Mouse (Mus musculus) kidney, adult 8-10 months (tissue): ENCODE measurements around the gene Dyrk1a.

Experiments
- DNase-seq, 2 experiments: peaks; one replicate each; pipeline ENCODE4 v3.0.0; 2022

The Dyrk1a gene

GRCm38 (mm10) chr16:94591536-94591935 lies 21.7 kb downstream of the Dyrk1a start:
- no peak for DNase-seq

- DNase-seq, result no peak
Observed at GRCm38 (mm10) chr16:94596633-94597032, 26.8 kb downstream of the Dyrk1a start.

GRCm38 (mm10) chr16:94597640-94598039 lies 27.8 kb downstream of the Dyrk1a start:
- DNase-seq, result no peak

GRCm38 (mm10) chr16:94599977-94600724 lies 30.3 kb downstream of the Dyrk1a start:
- no peak for DNase-seq

- no peak for DNase-seq
Observed at GRCm38 (mm10) chr16:94601089-94601488, 31.3 kb downstream of the Dyrk1a start.

GRCm38 (mm10) chr16:94601540-94601953 lies 31.7 kb downstream of the Dyrk1a start:
- DNase-seq, result peak; percentile 62 to 72

- no peak for DNase-seq
Observed at GRCm38 (mm10) chr16:94602188-94602587, 32.4 kb downstream of the Dyrk1a start.

- DNase-seq, result no peak
Observed at GRCm38 (mm10) chr16:94602730-94603129, 32.9 kb downstream of the Dyrk1a start.

- DNase-seq, result no peak
Observed at GRCm38 (mm10) chr16:94606169-94606568, 36.4 kb downstream of the Dyrk1a start.

GRCm38 (mm10) chr16:94607468-94607867 lies 37.7 kb downstream of the Dyrk1a start:
- DNase-seq, result no peak

- DNase-seq, result no peak
Observed at GRCm38 (mm10) chr16:94608706-94609594, 39.1 kb downstream of the Dyrk1a start.

GRCm38 (mm10) chr16:94612573-94612972 lies 42.8 kb downstream of the Dyrk1a start:
- DNase-seq, result no peak

GRCm38 (mm10) chr16:94617255-94617654 lies 47.4 kb downstream of the Dyrk1a start:
- no peak for DNase-seq

GRCm38 (mm10) chr16:94618543-94618942 lies 48.7 kb downstream of the Dyrk1a start:
- DNase-seq, result peak; percentile 68 to 71

- DNase-seq, result no peak
Observed at GRCm38 (mm10) chr16:94619301-94619700, 49.5 kb downstream of the Dyrk1a start.

GRCm38 (mm10) chr16:94624871-94625270 lies 55.1 kb downstream of the Dyrk1a start:
- DNase-seq, result no peak

GRCm38 (mm10) chr16:94625639-94626038 lies 55.8 kb downstream of the Dyrk1a start:
- DNase-seq, result no peak

- DNase-seq, result no peak
Observed at GRCm38 (mm10) chr16:94627736-94628135, 57.9 kb downstream of the Dyrk1a start.

- DNase-seq, result peak in 1 of 2 experiments; percentile 23
Observed at GRCm38 (mm10) chr16:94628976-94629729, 59.3 kb downstream of the Dyrk1a start.

- DNase-seq, result peak; percentile 55 to 82
Observed at GRCm38 (mm10) chr16:94631984-94632383, 62.2 kb downstream of the Dyrk1a start.

GRCm38 (mm10) chr16:94632424-94632963 lies 62.7 kb downstream of the Dyrk1a start:
- DNase-seq, result no peak

- no peak for DNase-seq
Observed at GRCm38 (mm10) chr16:94633012-94633411, 63.2 kb downstream of the Dyrk1a start.

- DNase-seq, result no peak
Observed at GRCm38 (mm10) chr16:94637423-94637822, 67.6 kb downstream of the Dyrk1a start.
